Mouse (Mus musculus): Measurements from ENCODE around the gene Anapc15. TPM values are rescaled to one million over a fixed set of nuclear protein-coding genes. Genes with fewer than 3 reads are reported as not detected.
A peak's percentile ranks its signal among the peaks of the same experiment; 100 is the strongest.

The Anapc15 gene
- polyA plus RNA-seq, 1 experiment from 2014 or later = 42.7 TPM

DNA sequence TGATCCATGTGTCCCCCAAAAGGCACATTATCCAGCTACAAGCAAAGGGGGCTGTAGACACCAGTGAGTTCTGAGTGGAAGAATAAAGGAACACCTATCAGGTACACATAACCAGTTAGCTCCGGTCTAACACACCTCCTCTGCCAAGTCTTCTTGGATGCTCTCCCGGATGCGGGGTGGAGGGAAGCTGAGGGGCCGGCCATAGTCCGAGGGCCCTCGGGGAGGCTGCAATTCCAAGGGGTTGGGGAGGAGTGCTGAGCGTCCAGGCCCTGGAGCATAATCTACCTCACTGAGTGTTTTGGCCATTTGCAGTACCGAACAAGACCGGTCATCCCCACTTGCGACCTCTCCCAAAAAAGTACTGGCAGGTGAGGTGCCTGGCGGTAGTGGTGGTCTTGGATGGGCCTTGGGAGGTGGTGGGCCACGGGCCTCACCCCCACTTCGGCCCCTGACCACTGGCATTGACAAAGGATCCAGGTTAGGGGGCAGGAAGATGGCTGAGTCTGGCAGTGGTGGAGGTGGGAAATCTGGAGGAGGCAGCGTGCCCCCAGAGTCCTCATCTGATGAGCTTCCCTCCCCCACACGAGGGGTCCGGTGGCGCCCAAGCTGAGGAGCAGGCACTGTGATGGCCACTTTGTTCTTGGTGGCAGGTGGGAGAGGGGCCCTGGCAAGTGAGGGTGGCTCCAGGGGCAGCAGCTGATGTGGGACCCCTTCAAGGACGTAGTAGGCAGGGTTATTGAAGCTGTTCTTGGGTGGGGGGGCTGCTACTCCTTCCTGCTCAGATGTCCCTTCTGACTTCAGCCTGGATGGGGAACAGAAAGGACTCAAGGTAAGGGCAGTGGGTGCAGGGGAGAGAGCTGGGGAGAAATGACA is 39.5 kb upstream of the Anapc15 start:
- Histone ChIP-seq H3K4me3 (ENCODE audit: low read depth, low read length) (no peak overlapping the region), H3K27ac (replicated peaks) (no peak overlapping the region), H3K9ac (ENCODE audit: low read length) (no peak overlapping the region), H3K4me2 (replicated peaks; ENCODE audit: low read depth) (no peak overlapping the region), H3K36me3 (ENCODE audit: control insufficient read depth, insufficient read depth, low read length) (peaks cover 31% of the 10 kb centered on the region), H3K4me1 (replicated peaks; ENCODE audit: control insufficient read depth, insufficient read depth) (peaks cover 7% of the 10 kb centered on the region; the same call in 1 of the 2 replicates), H3K27me3 (ENCODE audit: control insufficient read depth, insufficient read depth, low read length) (peaks cover 16% of the 10 kb centered on the region), H3K9me3 (ENCODE audit: control insufficient read depth, low read length) (no peaks in the 10 kb centered on the region)
- ATAC-seq (ENCODE audit: low FRiP score, low TSS enrichment) (no peak), DNase-seq (ENCODE audit: low spot score) (peak; percentile 34)
- TF ChIP-seq EP300 (optimal IDR thresholded peaks at IDR 0.05) (no peak), CTCF (IDR thresholded peaks at IDR 0.05; ENCODE audit: low read depth) (no peak)
- 81% methylated on average over 18 of the region's 18 CpGs for WGBS

DNA sequence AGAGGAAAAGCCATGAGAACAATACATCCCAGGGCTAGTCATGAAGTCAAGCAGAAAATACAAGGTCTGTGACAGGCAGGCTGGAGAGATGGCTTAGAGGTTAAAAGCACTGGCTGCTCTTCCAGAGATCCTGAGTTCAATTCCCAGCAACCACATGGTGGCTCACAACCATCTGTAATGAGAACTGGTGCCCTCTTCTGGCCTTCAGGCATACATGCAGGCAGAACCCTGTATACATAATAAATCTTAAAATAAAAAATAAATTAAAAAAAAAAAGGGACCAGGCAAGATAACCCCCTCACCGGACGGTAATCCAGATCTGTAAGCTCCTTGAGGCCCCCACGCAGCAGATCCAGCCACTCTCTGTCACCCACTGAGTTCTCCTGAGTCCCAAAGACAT is 33.1 kb upstream of the Anapc15 start:
- Histone ChIP-seq H3K27ac (replicated peaks) (no peak overlapping the region), H3K36me3 (ENCODE audit: control insufficient read depth, insufficient read depth, low read length) (peaks cover 62% of the 10 kb centered on the region), H3K9ac (ENCODE audit: low read length) (no peak overlapping the region), H3K27me3 (ENCODE audit: control insufficient read depth, insufficient read depth, low read length) (no peaks in the 10 kb centered on the region), H3K4me2 (replicated peaks; ENCODE audit: low read depth) (no peak overlapping the region), H3K4me1 (replicated peaks; ENCODE audit: control insufficient read depth, insufficient read depth) (peaks cover under 1% of the 10 kb centered on the region; the same call in 1 of the 2 replicates), H3K4me3 (ENCODE audit: low read depth, low read length) (no peak overlapping the region), H3K9me3 (ENCODE audit: control insufficient read depth, low read length) (no peaks in the 10 kb centered on the region)
- WGBS = 94% methylated on average over 3 of the region's 3 CpGs
- DNase-seq (ENCODE audit: low spot score) (no peak), ATAC-seq (ENCODE audit: low FRiP score, low TSS enrichment) (no peak)
- TF ChIP-seq EP300 (optimal IDR thresholded peaks at IDR 0.05) (no peak), CTCF (IDR thresholded peaks at IDR 0.05; ENCODE audit: low read depth) (peak; percentile 44)

DNA sequence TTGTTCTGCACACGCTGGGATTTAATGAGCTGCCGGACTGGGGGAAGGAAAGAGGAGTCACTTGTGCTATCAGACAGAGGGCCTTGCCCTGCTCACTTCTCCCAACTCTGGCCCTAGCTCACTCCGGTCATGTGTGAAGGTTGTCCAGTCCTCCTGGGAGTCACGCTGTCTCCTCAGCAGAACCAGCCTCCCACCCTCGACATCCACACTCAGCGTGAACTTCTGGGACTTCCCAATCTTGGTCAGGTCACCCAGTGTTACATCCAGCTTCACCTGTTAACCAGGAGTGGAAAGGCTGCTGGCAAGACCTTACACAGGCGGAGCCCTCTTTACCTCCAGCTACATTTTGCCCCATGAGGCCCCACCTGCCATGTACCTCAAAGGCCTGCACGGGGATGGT is 32.1 kb upstream of the Anapc15 start:
- ATAC-seq (ENCODE audit: low FRiP score, low TSS enrichment) (no peak), DNase-seq (ENCODE audit: low spot score) (no peak)
- peaks cover 55% of the 10 kb centered on the region for H3K36me3 ChIP-seq (ENCODE audit: control insufficient read depth, insufficient read depth, low read length)
- H3K27me3 ChIP-seq (ENCODE audit: control insufficient read depth, insufficient read depth, low read length) = no peaks in the 10 kb centered on the region
- no peak overlapping the region for H3K27ac ChIP-seq (replicated peaks)
- H3K9ac ChIP-seq (ENCODE audit: low read length) = no peak overlapping the region
- TF ChIP-seq CTCF (IDR thresholded peaks at IDR 0.05; ENCODE audit: low read depth) = no peak
- TF ChIP-seq EP300 (optimal IDR thresholded peaks at IDR 0.05) = no peak
- H3K4me2 ChIP-seq (replicated peaks; ENCODE audit: low read depth) = no peak overlapping the region
- peaks cover 4% of the 10 kb centered on the region; the same call in 1 of the 2 replicates for H3K4me1 ChIP-seq (replicated peaks; ENCODE audit: control insufficient read depth, insufficient read depth)
- no peaks in the 10 kb centered on the region for H3K9me3 ChIP-seq (ENCODE audit: control insufficient read depth, low read length)
- H3K4me3 ChIP-seq (ENCODE audit: low read depth, low read length) = no peak overlapping the region
- 91% methylated on average over 8 of the region's 8 CpGs for WGBS

DNA sequence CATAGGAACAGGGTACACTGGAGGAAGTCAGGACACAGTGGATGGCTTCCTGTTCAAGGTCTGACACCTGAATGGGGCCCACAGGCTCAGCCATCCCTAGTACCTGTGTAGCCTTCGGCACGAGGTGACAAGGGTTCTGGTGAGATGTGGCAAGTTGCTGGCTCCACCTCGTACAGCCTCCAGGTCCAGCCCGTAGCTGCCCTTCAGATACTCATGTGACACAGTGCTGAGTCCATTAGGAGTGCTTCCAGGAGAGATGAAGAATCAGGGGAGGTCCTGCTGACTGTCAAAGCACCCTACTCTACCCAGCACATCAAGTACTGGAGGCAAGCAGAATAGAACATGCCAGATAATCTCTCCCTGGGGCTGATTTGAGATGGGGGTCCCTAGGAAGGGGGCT is 31.1 kb upstream of the Anapc15 start:
- 95% methylated on average over 4 of the region's 4 CpGs for WGBS
- no peak overlapping the region for H3K4me3 ChIP-seq (ENCODE audit: low read depth, low read length)
- H3K27me3 ChIP-seq (ENCODE audit: control insufficient read depth, insufficient read depth, low read length) = no peaks in the 10 kb centered on the region
- H3K9ac ChIP-seq (ENCODE audit: low read length) = no peak overlapping the region
- ATAC-seq (ENCODE audit: low FRiP score, low TSS enrichment) = no peak
- no peak for DNase-seq (ENCODE audit: low spot score)
- H3K4me2 ChIP-seq (replicated peaks; ENCODE audit: low read depth) = no peak overlapping the region
- H3K27ac ChIP-seq (replicated peaks) = no peak overlapping the region
- peaks cover 50% of the 10 kb centered on the region for H3K36me3 ChIP-seq (ENCODE audit: control insufficient read depth, insufficient read depth, low read length)
- no peak for TF ChIP-seq EP300 (optimal IDR thresholded peaks at IDR 0.05)
- TF ChIP-seq CTCF (IDR thresholded peaks at IDR 0.05; ENCODE audit: low read depth) = no peak
- H3K9me3 ChIP-seq (ENCODE audit: control insufficient read depth, low read length) = no peaks in the 10 kb centered on the region
- H3K4me1 ChIP-seq (replicated peaks; ENCODE audit: control insufficient read depth, insufficient read depth) = peaks cover 4% of the 10 kb centered on the region; the same call in 1 of the 2 replicates

DNA sequence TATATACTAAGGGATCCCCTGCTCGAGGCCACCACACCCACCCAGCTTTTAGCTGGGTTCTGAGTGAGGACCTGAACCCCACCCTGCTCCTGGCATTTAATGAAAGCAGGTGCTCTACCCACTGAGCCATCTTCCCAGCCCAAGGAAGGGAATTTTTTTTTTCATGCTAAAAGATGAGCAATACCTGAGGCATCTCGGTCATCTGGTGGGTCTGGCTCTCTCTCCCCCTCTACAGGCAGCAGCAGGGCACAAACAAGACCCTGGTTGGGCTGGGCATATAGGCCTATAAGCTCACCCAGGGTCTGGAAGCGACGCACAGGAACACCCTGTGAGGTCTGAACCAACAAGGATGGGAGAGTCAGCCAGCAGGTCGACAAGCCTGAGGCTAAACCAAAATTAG is 30.2 kb upstream of the Anapc15 start:
- H3K27ac ChIP-seq (replicated peaks) = no peak overlapping the region
- no peak overlapping the region for H3K4me3 ChIP-seq (ENCODE audit: low read depth, low read length)
- 60% methylated on average over 5 of the region's 5 CpGs for WGBS
- no peak overlapping the region for H3K9ac ChIP-seq (ENCODE audit: low read length)
- H3K36me3 ChIP-seq (ENCODE audit: control insufficient read depth, insufficient read depth, low read length) = peaks cover 43% of the 10 kb centered on the region
- no peaks in the 10 kb centered on the region for H3K27me3 ChIP-seq (ENCODE audit: control insufficient read depth, insufficient read depth, low read length)
- DNase-seq (ENCODE audit: low spot score) (no peak), ATAC-seq (ENCODE audit: low FRiP score, low TSS enrichment) (no peak)
- no peaks in the 10 kb centered on the region for H3K9me3 ChIP-seq (ENCODE audit: control insufficient read depth, low read length)
- TF ChIP-seq CTCF (IDR thresholded peaks at IDR 0.05; ENCODE audit: low read depth) (peak; percentile 33), EP300 (optimal IDR thresholded peaks at IDR 0.05) (no peak)
- peaks cover 4% of the 10 kb centered on the region; the same call in 1 of the 2 replicates for H3K4me1 ChIP-seq (replicated peaks; ENCODE audit: control insufficient read depth, insufficient read depth)
- no peak overlapping the region for H3K4me2 ChIP-seq (replicated peaks; ENCODE audit: low read depth)

Measured in stomach, postnatal 0 days (tissue).